In the genomic region with DNA sequence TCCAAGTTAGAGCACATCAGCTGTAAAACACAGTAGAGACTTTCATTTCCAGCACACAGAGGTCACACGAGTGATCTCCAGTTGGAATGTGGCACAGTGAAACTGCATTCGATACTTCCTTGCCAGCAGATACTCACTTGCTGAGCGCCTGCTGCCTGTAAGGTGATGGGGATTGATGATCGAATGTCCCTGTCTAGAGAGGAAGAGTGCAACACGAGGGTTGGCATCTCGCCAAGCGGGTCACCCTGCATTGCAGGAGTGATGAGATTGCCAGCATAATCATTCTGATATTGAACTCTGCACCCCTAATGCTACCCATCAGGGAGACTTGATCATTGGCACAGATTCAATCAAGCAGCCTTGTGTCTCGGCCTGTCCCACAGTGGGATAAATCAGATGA, we compare ENCODE assay signal across 14 mouse cellular contexts. TPM values are rescaled to one million over a fixed set of nuclear protein-coding genes. Genes with fewer than 3 reads are reported as not detected.
DNase-seq lines count a peak whose midpoint lies in the region; ATAC-seq lines count a peak whose summit lies in the region.
"Had no signal": no experiment of that assay in that cellular context is flagged by ENCODE, and none has a peak within 500 bp of the region (broad histone marks: within the 10 kb centered on the region; RNA-seq: fewer than 3 reads in every experiment).

No protein-coding gene starts in this region.

- no peak overlapping the region for H3K4me2 ChIP-seq in kidney, embryonic 16.5 days (replicated peaks; ENCODE audit: low read depth, low read length)
- H3K4me2 ChIP-seq: embryonic facial prominence, embryonic 13.5 days; midbrain, embryonic 13.5 days had no signal

- no peak overlapping the region for H3K4me3 ChIP-seq in kidney, embryonic 16.5 days (ENCODE audit: low read length)
- H3K4me3 ChIP-seq: embryonic facial prominence, embryonic 13.5 days; forebrain, embryonic 10.5 days; layer of hippocampus, adult 2 months; midbrain, embryonic 13.5 days had no signal

- DNase-seq in cerebellum, adult 9-10 months = peak; percentile 20
- no peak for DNase-seq in cerebellum, adult 8-10 months
- DNase-seq in kidney, adult 8-10 months = peak; percentile 32 to 33
- DNase-seq in right cerebral cortex, postnatal 4 days = peak; percentile 30
- no peak for DNase-seq in right cerebral cortex, adult 2 months (ENCODE audit: low spot score in 2 of 2)
- DNase-seq in lung, postnatal 14 days = peak; percentile 42
- no peak for DNase-seq in heart, postnatal 36 days
- DNase-seq: heart, postnatal 14 days; thymus, adult 18-20 months had no signal

- no peaks in the 10 kb centered on the region for H3K27me3 ChIP-seq in kidney, embryonic 16.5 days (ENCODE audit: insufficient read depth, low read length)
- H3K27me3 ChIP-seq: embryonic facial prominence, embryonic 13.5 days; midbrain, embryonic 13.5 days had no signal

- H3K4me1 ChIP-seq in kidney, embryonic 16.5 days (ENCODE audit: insufficient read depth, low read length) = peaks cover 32% of the 10 kb centered on the region

- 68% methylated on average over 8 of the region's 8 CpGs for WGBS in kidney, embryonic 16.5 days

- no peak for ATAC-seq in kidney, embryonic 16.5 days (ENCODE audit: low FRiP score, low TSS enrichment)
- ATAC-seq: midbrain, embryonic 13.5 days had no signal

- no peaks in the 10 kb centered on the region for H3K9me3 ChIP-seq in kidney, embryonic 16.5 days (ENCODE audit: low read length)
- H3K9me3 ChIP-seq: embryonic facial prominence, embryonic 13.5 days; forebrain, embryonic 10.5 days; midbrain, embryonic 13.5 days had no signal

- 0 out of 2 replicates have a peak, but pooled peaks cover 3% of the 10 kb centered on the region for H3K36me3 ChIP-seq in kidney, embryonic 16.5 days (ENCODE audit: insufficient read depth, low read length)
- H3K36me3 ChIP-seq: embryonic facial prominence, embryonic 13.5 days; forebrain, embryonic 10.5 days; midbrain, embryonic 13.5 days had no signal

- intact Hi-C loops in heart, postnatal 36 days (cut with DNase I) = no loop called here

- no peak overlapping the region for H3K9ac ChIP-seq in kidney, embryonic 16.5 days (replicated peaks; ENCODE audit: low read length)
- H3K9ac ChIP-seq: embryonic facial prominence, embryonic 13.5 days; midbrain, embryonic 13.5 days had no signal

- no peak overlapping the region for H3K27ac ChIP-seq in kidney, embryonic 16.5 days (ENCODE audit: low read length)
- H3K27ac ChIP-seq: forebrain, embryonic 10.5 days; layer of hippocampus, adult 2 months; midbrain, embryonic 13.5 days had no signal

RNA-seq across cellular contexts. Expression of a gene that starts 44.0 kb away (rescaled TPM):
- 170 and 177 TPM in 2 replicates for polyA plus RNA-seq in kidney, embryonic 16.5 days (2015; fragmentation: Nextera tagmentation; extraction: Ambion mirVana)
- total RNA-seq in heart, postnatal 36 days (2021) = 10 to 100 TPM; 89.1 to 93.7 TPM

Comparison
In these comparisons a context has a peak if more than half of its experiments do, and no peak if none do; other contexts are left out.
1. DNase-seq: peak in cerebellum, adult 9-10 months (single experiment), kidney, adult 8-10 months (2 of 2), right cerebral cortex, postnatal 4 days (single experiment) and lung, postnatal 14 days (single experiment); none in cerebellum, adult 8-10 months (single experiment), right cerebral cortex, adult 2 months (0 of 2) and heart, postnatal 36 days (0 of 2).